Mouse (Mus musculus) intestine, embryonic 16.5 days (tissue): ENCODE data around the gene Rsph1. TPM values are rescaled to one million over a fixed set of nuclear protein-coding genes. Genes with fewer than 3 reads are reported as not detected.

Source experiments
- ATAC-seq: fragments of 200-750 bp; cut with Nextera tagmentation; 2 replicates; pipeline ENCODE4 v1.8.0; 2017; ENCODE audit warnings: moderate TSS enrichment, moderate library complexity
- H3K27ac ChIP-seq: fragments of 300-500 bp; sonication (generic); 2 replicates; pipeline ENCODE4 v1.5.1; 2014; ENCODE audit warnings: mild to moderate bottlenecking, low read length
- H3K27me3 ChIP-seq: fragments of 300-500 bp; sonication (generic); replicated peaks from 2 replicates; pipeline ENCODE4 v1.6.1; 2014; ENCODE audit warnings: low read length, control low read depth, mixed read lengths; ENCODE audit not compliant: control insufficient read depth, insufficient read depth
- H3K36me3 ChIP-seq: fragments of 300-500 bp; sonication (generic); 2 replicates; pipeline ENCODE4 v1.6.1; 2014; ENCODE audit warnings: low read length, control low read depth; ENCODE audit not compliant: control insufficient read depth, insufficient read depth
- H3K4me1 ChIP-seq: fragments of 300-500 bp; sonication (generic); 2 replicates; pipeline ENCODE4 v1.6.1; 2014; ENCODE audit warnings: low read length, control low read depth, mixed read lengths; ENCODE audit not compliant: control insufficient read depth, insufficient read depth
- H3K4me2 ChIP-seq: fragments of 300-500 bp; sonication (generic); 2 replicates; pipeline ENCODE4 v1.6.1; 2014; ENCODE audit warnings: low read depth, low read length, control low read depth
- H3K4me3 ChIP-seq: fragments of 300-500 bp; sonication (generic); 2 replicates; pipeline ENCODE4 v1.5.1; 2014; ENCODE audit warnings: mild to moderate bottlenecking, low read length
- H3K9ac ChIP-seq: fragments of 300-500 bp; sonication (generic); 2 replicates; pipeline ENCODE4 v1.6.1; 2014; ENCODE audit warnings: low read depth, low read length
- H3K9me3 ChIP-seq: fragments of 300-500 bp; sonication (generic); 2 replicates; pipeline ENCODE4 v1.6.1; 2016; ENCODE audit warnings: low read length, control low read depth; ENCODE audit not compliant: control insufficient read depth
- WGBS: fragments of 180-500 bp; shearing (Covaris S2); extraction: QIAGEN DNeasy Blood & Tissue Kit; methylation state at CpG from one replicate; pipeline ENCODE4 v1.1.7; 2014; 5-methylcytosine and 5-hydroxymethylcytosine counted together
- polyA plus RNA-seq: library from polyadenylated mRNA; unstranded; fragments of >200 nt; fragmentation: Nextera tagmentation; extraction: Ambion mirVana; gene quantifications from 2 replicates; pipeline ENCODE4 v1.2.1, GENCODE M21; 2015

The Rsph1 gene
- polyA plus RNA-seq, 1 experiment from 2014 or later, result 0.88 TPM

- H3K27ac ChIP-seq, result no peak overlapping the region
- no peak for ATAC-seq
- WGBS, result 84% methylated on average over 7 of the region's 7 CpGs
Observed at GRCm38 (mm10) chr17:31210299-31210698, 66.9 kb downstream of the Rsph1 start.

GRCm38 (mm10) chr17:31209376-31209930 is 67.7 kb downstream of the Rsph1 start:
- no peaks in the 10 kb centered on the region for H3K27me3 ChIP-seq
- H3K27ac ChIP-seq, result no peak overlapping the region
- no peaks in the 10 kb centered on the region for H3K4me1 ChIP-seq
- H3K4me3 ChIP-seq, result no peak overlapping the region
- no peaks in the 10 kb centered on the region for H3K36me3 ChIP-seq
- no peak for ATAC-seq
- 90% methylated on average over 11 of the region's 11 CpGs for WGBS
- no peak overlapping the region for H3K9ac ChIP-seq
- H3K4me2 ChIP-seq, result no peak overlapping the region
- H3K9me3 ChIP-seq, result no peaks in the 10 kb centered on the region

More at GRCm38 (mm10) chr17:31210299-31210698, 66.9 kb downstream of the Rsph1 start:
- H3K27me3 ChIP-seq, result no peaks in the 10 kb centered on the region
- no peak overlapping the region for H3K9ac ChIP-seq
- no peak overlapping the region for H3K4me2 ChIP-seq
- H3K4me3 ChIP-seq, result no peak overlapping the region
- no peaks in the 10 kb centered on the region for H3K9me3 ChIP-seq
- H3K4me1 ChIP-seq, result no peaks in the 10 kb centered on the region
- H3K36me3 ChIP-seq, result no peaks in the 10 kb centered on the region

DNA sequence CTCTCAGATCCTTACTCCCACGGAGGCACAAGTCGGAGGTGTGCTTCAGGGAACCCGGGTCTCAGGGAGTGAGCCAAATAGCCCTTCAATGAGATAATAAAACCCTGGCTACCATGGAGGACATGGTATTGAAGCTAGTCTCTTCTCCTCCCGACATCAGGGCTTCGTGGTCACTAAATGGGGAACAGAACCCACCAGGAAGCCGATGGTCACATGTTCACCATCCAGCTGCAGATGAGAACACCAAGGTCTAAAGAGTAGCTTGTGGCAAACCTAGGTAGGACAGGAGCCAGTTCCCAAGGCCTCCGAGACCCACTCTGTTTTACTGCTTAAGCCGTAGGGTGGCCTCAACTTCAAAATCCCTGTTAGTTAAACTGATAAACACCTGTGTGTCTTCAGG is 68.5 kb downstream of the Rsph1 start:
- WGBS, result 81% methylated on average over 8 of the region's 8 CpGs
- no peaks in the 10 kb centered on the region for H3K36me3 ChIP-seq
- H3K9me3 ChIP-seq, result no peaks in the 10 kb centered on the region
- no peak overlapping the region for H3K27ac ChIP-seq
- H3K9ac ChIP-seq, result no peak overlapping the region
- no peak for ATAC-seq
- no peak overlapping the region for H3K4me2 ChIP-seq
- H3K4me3 ChIP-seq, result no peak overlapping the region
- H3K4me1 ChIP-seq, result no peaks in the 10 kb centered on the region
- no peaks in the 10 kb centered on the region for H3K27me3 ChIP-seq

DNA sequence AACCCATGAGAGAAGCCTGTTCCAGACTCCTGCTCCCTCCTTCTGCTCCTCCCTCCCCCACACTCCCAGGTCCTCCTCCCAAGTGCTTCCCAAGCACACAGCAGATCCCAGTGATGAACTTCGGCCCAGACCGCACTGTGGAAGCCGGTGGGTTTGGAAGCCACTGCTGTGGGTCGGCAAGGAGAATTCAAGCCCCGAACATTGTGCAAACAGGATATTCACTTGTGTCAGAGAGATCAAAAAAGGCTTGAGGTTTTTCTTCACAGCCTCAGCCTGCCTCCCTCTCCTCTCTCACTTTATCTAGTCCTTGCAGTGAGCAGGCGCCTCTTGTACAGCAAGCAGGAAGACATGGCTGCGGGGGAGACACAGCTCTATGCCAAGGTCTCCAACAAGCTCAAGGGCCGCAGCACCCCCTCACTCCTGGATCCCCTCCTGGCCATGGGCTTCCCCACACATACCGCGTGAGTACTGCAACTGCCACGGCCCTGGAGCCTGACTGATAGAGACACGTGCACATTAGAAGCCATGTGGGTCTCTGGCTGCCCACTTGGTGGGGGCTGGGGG is 69.3 kb downstream of the Rsph1 start, which contains the start of gene Ubash3a:
TSS of gene Ubash3a (plus strand) at position 103 of the 564 bp plus-strand sequence.
- Histone ChIP-seq H3K4me3 (no peak within 1 kb of the TSS), H3K4me2 (no peak within 1 kb of the TSS), H3K9ac (no peak within 1 kb of the TSS), H3K4me1 (no peaks in the 10 kb centered on the region), H3K9me3 (no peaks in the 10 kb centered on the region), H3K36me3 (no peaks in the 10 kb centered on the region), H3K27ac (no peak within 1 kb of the TSS), H3K27me3 (no peaks in the 10 kb centered on the region)
- WGBS, result 58% methylated on average over 12 of the region's 12 CpGs
- ATAC-seq, result no peak

Other genes starting within 250 kb of the Rsph1 start
- gene Abcg1, start 219.7 kb downstream of the Rsph1 start, polyA plus RNA-seq, result 5.4 and 5.6 TPM in 2 replicates
- gene Tff3, start 147.7 kb downstream of the Rsph1 start, polyA plus RNA-seq, result 1,304 and 1,371 TPM in 2 replicates
- gene Tff2, start 133.1 kb downstream of the Rsph1 start, polyA plus RNA-seq, result 5.2 and 7.2 TPM in 2 replicates
- gene Tff1, start 112.1 kb downstream of the Rsph1 start, polyA plus RNA-seq, result 1.5 and 2.7 TPM in 2 replicates
- 0.05 and 0.06 TPM in 2 replicates for gene Tmprss3, start 78.4 kb downstream of the Rsph1 start, polyA plus RNA-seq
- gene Ubash3a, start 69.5 kb downstream of the Rsph1 start, polyA plus RNA-seq, result 0.38 and 0.45 TPM in 2 replicates
- gene Slc37a1, start 9.4 kb upstream of the Rsph1 start, polyA plus RNA-seq, result 21.1 and 21.5 TPM in 2 replicates
- gene Pde9a, start 108.8 kb upstream of the Rsph1 start, polyA plus RNA-seq, result 62.5 and 65.2 TPM in 2 replicates
- 39.5 and 42.3 TPM in 2 replicates for gene Wdr4, start 242.6 kb upstream of the Rsph1 start, polyA plus RNA-seq
- gene Ndufv3, start 242.7 kb upstream of the Rsph1 start, polyA plus RNA-seq, result 467 and 488 TPM in 2 replicates